Mouse (Mus musculus): Measurements from ENCODE around the gene Pcca.

DNA sequence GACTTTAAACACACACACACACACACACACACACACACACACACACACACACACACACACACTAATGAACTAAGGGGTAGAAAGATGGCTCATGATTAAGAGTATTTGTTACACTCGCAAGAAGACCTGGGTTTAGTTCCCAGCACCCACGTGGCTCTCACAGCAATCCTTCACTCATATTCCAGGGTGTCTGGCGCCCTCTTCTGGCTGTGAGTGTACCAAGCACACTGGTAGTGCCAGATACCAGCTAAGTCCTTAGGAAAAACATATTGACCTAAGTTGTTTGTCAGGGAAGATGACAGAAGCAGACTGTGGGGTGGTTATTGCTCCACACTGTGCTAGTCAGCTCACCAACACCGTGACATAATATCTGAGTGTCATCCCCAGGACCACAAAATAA lies 43.7 kb downstream of the Pcca start:
- TF ChIP-seq POLR2A (IDR thresholded peaks at IDR 0.05; ENCODE audit: borderline replicate concordance, control insufficient read depth, low read depth, low read length) (no peak), CTCF (IDR thresholded peaks at IDR 0.05; ENCODE audit: control insufficient read depth, insufficient read depth, low read length) (peak; percentile 39; the same call in 1 of the 2 replicates)

Measured in bone marrow, adult 2 months (tissue).